Mouse (Mus musculus) embryonic facial prominence, embryonic 12.5 days (tissue): ENCODE measurements around the gene Cggbp1. TPM values are rescaled to one million over a fixed set of nuclear protein-coding genes. Genes with fewer than 3 reads are reported as not detected.

Experiments
- ATAC-seq: fragments of 200-750 bp; cut with Nextera tagmentation; 2 replicates; pipeline ENCODE4 v1.8.0; 2017; ENCODE audit not compliant: insufficient number of reproducible peaks, insufficient read depth, low FRiP score, low TSS enrichment
- H3K27ac ChIP-seq: fragments of 300-500 bp; sonication (generic); 2 replicates; pipeline ENCODE4 v1.5.1; 2016; ENCODE audit warnings: mild to moderate bottlenecking
- H3K27me3 ChIP-seq: fragments of 300-500 bp; sonication (generic); 2 replicates; pipeline ENCODE4 v1.6.1; 2016; ENCODE audit warnings: mild to moderate bottlenecking, moderate library complexity
- H3K36me3 ChIP-seq: fragments of 300-500 bp; sonication (generic); 2 replicates; pipeline ENCODE4 v1.6.1; 2016; ENCODE audit warnings: mild to moderate bottlenecking
- H3K4me1 ChIP-seq: fragments of 300-500 bp; sonication (generic); 2 replicates; pipeline ENCODE4 v1.6.1; 2016
- H3K4me2 ChIP-seq: fragments of 300-500 bp; sonication (generic); replicated peaks from 2 replicates; pipeline ENCODE4 v1.6.1; 2016; ENCODE audit warnings: mild to moderate bottlenecking, moderate library complexity
- H3K4me3 ChIP-seq: fragments of 300-500 bp; sonication (generic); 2 replicates; pipeline ENCODE4 v1.5.1; 2016; ENCODE audit warnings: mild to moderate bottlenecking
- H3K9ac ChIP-seq: fragments of 300-500 bp; sonication (generic); 2 replicates; pipeline ENCODE4 v1.6.1; 2016; ENCODE audit warnings: mild to moderate bottlenecking, moderate library complexity
- H3K9me3 ChIP-seq: fragments of 300-500 bp; sonication (generic); 2 replicates; pipeline ENCODE4 v1.6.1; 2016; ENCODE audit warnings: mild to moderate bottlenecking, moderate library complexity
- WGBS: fragments of 180-500 bp; shearing (Covaris S2); methylation state at CpG from one replicate; pipeline ENCODE4 v1.1.7; 2016; 5-methylcytosine and 5-hydroxymethylcytosine counted together
- polyA plus RNA-seq: library from polyadenylated mRNA; unstranded; fragments of >200 nt; fragmentation: Nextera tagmentation; extraction: Ambion mirVana; gene quantifications from 2 replicates; pipeline ENCODE4 v1.2.1, GENCODE M21; 2016

Cggbp1 gene
- polyA plus RNA-seq, 1 experiment from 2014 or later = 115 TPM

DNA sequence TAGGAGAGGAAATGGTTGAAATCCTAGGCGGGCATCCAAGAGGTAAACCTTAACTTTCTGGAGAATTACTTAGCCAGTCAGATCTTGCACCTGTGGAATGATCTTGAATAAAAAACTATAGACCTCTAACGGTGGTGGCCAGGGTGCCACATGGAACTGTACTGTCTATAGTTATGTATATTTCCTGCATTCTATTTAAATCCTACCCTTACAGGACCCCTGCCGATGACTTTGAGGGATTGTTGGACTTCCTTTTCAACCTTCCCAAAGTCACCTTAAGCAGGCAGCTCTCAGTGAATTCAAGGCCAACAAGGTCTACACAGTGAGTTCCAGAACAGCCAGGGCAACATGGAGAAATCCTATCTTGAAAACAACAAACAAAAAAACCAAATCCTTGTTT is 37.7 kb downstream of the Cggbp1 start:
- no peaks in the 10 kb centered on the region for H3K27me3 ChIP-seq
- H3K9me3 ChIP-seq = no peaks in the 10 kb centered on the region
- H3K4me3 ChIP-seq = no peak overlapping the region
- no peaks in the 10 kb centered on the region for H3K36me3 ChIP-seq
- no peak overlapping the region for H3K9ac ChIP-seq
- ATAC-seq = no peak
- H3K27ac ChIP-seq = no peak overlapping the region
- no peaks in the 10 kb centered on the region for H3K4me1 ChIP-seq
- WGBS = 93% methylated on average over 3 of the region's 3 CpGs
- no peak overlapping the region for H3K4me2 ChIP-seq

DNA sequence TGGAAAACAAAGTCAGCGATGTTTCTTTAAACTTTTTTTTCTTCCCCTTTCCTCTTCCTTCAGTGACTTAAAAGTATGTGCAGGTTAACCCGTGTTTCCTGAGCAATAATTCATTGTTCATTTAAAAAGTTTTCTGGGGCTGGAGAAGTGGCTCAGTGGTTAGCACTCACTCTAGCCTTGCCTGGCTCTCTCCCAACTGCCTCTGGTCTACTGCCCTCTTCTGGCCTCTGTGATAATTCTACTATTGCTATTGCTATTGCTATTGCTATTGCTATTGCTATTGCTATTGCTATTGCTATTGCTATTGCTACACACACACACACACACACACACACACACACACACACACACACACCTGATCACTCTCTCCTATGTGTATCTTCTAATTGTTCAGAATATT is 47.3 kb downstream of the Cggbp1 start:
- Histone ChIP-seq H3K4me1 (no peaks in the 10 kb centered on the region), H3K9me3 (no peaks in the 10 kb centered on the region), H3K36me3 (no peaks in the 10 kb centered on the region), H3K4me3 (no peak overlapping the region), H3K27me3 (no peaks in the 10 kb centered on the region), H3K9ac (no peak overlapping the region), H3K27ac (no peak overlapping the region), H3K4me2 (no peak overlapping the region)
- 81% methylated on average over 2 of the region's 2 CpGs for WGBS
- ATAC-seq = no peak

DNA sequence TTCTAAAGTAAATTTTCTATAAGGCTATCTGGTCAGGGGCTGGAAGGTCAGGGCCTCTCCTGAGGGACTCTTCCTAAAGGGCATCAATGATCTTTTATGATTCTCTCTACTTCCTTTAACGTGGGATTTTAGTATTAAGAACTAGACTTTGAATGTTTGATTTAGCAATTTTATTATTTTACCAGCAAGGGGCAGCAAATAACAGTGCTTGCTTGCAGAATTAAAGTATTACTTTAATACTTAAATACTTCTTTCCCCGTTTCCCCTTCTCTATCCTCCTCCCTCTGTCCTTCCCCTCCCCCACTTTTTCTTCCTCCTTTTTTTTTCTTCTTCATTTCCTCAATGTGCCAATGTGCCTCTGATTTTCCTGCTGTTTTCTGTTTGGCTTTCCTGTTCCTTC is 51.5 kb downstream of the Cggbp1 start:
- Histone ChIP-seq H3K9me3 (no peaks in the 10 kb centered on the region), H3K9ac (no peak overlapping the region), H3K4me2 (no peak overlapping the region), H3K4me3 (no peak overlapping the region), H3K27me3 (no peaks in the 10 kb centered on the region), H3K4me1 (no peaks in the 10 kb centered on the region), H3K27ac (no peak overlapping the region), H3K36me3 (no peaks in the 10 kb centered on the region)
- WGBS = 42% methylated on average over 2 of the region's 2 CpGs
- no peak for ATAC-seq

DNA sequence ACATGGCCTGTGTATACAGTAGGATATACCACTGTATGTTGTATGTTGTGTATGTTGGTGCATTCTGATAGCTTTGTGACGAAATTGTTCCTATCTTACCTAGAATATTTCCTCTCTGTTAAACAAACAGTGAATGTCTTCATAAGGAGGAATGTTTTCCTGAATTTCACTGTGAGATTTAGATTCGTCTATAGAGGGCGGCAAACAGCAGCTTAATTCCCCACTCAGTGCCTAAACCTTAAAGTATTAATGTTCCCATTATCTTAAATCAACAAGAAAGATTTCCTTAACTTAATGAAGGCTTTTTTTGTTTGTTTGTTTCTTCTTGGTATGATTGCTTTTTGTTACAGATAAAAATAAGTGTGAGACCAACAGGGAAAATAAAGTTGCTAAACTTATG is 55.3 kb downstream of the Cggbp1 start:
- H3K9me3 ChIP-seq = no peaks in the 10 kb centered on the region

DNA sequence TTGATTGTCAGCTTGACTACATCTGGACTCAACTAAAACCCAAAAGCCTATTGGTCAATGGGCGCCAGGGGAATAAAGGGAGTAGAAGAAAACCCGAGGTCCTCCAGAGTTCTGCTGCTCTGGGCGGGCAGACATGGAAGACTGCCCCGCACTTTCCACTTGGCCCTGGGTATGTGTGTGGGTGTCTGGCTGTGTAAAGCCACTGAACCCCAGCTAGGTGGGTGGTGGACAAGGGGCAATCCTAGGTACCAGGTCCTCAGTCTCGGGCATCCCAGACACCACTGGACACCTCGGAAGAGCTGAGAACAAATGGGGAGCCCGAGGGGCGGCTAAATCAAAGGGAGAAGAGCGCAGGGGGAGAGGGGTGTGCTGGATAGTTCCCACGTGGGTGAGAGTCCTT is 57.0 kb downstream of the Cggbp1 start:
- ATAC-seq = no peak
- H3K9me3 ChIP-seq = no peaks in the 10 kb centered on the region
- H3K4me1 ChIP-seq = no peaks in the 10 kb centered on the region
- WGBS = 69% methylated on average over 10 of the region's 10 CpGs
- H3K36me3 ChIP-seq = no peaks in the 10 kb centered on the region
- H3K4me3 ChIP-seq = no peak overlapping the region
- no peak overlapping the region for H3K27ac ChIP-seq
- no peak overlapping the region for H3K4me2 ChIP-seq
- H3K27me3 ChIP-seq = no peaks in the 10 kb centered on the region
- H3K9ac ChIP-seq = no peak overlapping the region

More for the DNA sequence above, 55.3 kb downstream of the Cggbp1 start:
- Histone ChIP-seq H3K27me3 (no peaks in the 10 kb centered on the region), H3K9ac (no peak overlapping the region), H3K4me3 (no peak overlapping the region), H3K4me1 (no peaks in the 10 kb centered on the region), H3K36me3 (no peaks in the 10 kb centered on the region), H3K27ac (no peak overlapping the region), H3K4me2 (no peak overlapping the region)
- WGBS = 37% methylated on average over 3 of the region's 3 CpGs
- ATAC-seq = no peak; the same call in 1 of the 2 replicates

Other genes starting within 250 kb of the Cggbp1 start
- gene Csnka2ip, start 249.6 kb upstream of the Cggbp1 start, polyA plus RNA-seq = not detected in 2 replicates
- 27.7 and 28.9 TPM in 2 replicates for gene 4930453N24Rik, start 80.8 kb upstream of the Cggbp1 start, polyA plus RNA-seq
- gene Zfp654, start 344 bp upstream of the Cggbp1 start, polyA plus RNA-seq = 8.8 and 9.0 TPM in 2 replicates